Mouse (Mus musculus): ENCODE results near the gene Tmem221.

The Tmem221 gene

DNA sequence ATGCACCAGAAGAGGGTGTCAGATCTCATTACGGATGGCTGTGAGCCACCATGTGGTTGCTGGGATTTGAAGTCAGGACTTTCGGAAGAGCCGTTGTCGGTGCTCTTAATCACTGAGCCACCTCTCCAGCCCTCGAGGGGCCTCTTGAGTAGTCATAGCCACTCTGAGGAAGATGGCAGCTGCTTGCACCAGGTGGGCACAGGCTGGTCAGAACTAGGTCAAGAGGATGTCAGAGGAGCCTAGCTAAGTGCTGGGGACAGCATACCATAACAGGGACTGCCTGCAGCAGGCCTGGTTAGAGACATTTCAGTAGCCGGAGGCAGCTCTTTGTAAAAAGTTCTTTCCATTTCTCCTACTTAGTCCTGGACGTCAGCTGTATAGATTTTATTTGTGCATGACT lies 7.9 kb downstream of the Tmem221 start:
- no peak for DNase-seq (ENCODE audit: low read depth, low spot score)

DNA sequence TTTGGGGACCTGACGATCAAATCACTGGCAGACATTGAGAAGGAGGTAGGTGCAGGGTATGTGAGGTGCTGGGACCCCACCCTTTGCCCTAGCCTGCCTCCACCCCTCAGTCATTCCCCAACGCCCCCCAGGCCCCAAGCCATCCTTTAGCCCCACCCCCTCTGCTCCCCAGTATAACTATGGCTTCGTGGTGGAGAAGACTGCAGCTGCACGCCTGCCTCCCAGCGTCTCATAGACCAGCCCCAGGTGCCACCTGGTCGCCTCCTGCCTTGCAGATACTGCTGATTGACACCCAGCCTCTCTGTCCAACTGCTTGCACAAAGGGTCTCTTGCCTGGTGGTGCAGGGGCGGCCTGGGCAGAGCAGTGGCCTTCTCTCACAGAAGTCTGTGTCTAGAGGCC lies 11.1 kb downstream of the Tmem221 start:
- DNase-seq (ENCODE audit: low read depth, low spot score): no peak

DNA sequence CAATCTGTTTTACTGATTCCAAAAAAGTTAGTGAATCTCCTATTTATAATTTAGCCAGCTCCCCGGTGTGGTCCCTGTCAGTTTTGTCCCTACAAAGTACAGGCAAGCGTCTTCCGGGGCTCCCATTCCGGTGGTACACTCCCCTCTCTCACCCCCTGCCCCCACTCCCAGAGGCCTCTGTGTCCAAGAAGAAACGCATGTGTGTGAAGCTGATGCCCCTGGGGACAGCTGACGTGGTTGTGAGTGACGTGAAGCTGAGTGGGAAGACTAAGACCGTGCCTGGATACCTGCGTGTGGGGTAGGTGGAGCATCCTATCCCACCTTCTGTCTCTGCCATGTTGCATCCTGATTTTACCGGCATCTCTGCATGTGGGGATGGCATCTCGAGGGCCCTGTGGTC lies 13.6 kb downstream of the Tmem221 start:
- no peak for DNase-seq (ENCODE audit: low read depth, low spot score)

DNA sequence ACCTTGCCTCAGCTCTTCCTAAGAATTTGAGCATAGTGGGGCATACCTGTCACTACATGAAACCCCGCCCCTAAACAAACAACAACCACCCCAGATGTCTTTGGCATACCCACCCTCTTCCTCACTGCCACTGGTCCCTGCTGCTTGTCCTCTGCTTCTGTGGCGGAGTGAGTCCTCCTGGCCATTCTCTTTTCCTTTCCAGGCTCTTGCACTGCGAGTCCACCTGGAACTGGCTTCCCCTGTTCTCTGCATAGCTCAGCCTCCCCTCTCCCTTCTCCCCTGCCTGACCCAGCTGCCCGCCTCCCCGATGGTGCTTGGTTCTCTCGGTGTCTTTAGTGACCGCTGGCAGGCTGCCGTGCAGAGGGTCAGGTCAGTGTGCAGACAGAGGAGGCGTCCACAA lies 14.9 kb downstream of the Tmem221 start:
- DNase-seq (ENCODE audit: low read depth, low spot score): no peak

DNA sequence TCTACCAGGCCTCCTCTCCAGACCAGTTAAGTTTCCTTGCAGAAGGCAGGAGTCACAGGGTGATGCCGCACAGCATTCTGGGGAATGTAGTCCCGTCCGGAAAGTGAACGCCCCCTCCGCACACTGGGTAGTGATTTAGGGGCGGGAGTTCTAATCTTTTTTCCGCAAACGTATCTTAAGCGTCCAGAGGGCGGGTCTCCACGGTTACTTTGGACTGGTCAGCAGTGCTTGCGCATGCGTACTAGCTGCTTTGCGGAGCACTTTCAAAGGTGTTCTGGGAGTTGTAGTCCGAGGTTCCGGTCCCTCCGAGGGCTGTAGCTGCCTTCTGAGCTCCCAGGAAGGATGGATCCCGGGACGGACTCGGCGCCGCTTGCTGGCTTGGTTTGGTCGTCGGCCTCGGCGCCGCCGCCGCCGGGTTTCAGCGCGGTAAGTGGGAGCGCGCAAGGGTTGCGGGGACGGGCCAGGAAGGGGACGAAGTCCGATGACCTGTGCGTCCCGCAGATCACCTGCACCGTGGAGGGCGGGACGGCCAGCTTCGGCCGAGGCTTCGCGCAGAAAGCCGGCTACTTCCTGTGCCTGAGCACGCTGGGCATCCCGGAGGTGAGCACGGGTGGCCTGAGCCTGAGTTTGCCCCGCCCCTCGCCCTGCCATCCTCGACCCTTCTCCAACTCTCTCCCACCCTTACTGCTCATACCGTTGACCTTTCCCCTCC lies 15.9 kb downstream of the Tmem221 start, which contains the start of gene Mvb12a:
Mvb12a (plus strand) TSS at position 291 of the 712 bp plus-strand sequence.
- peak; percentile 97 for DNase-seq (ENCODE audit: low read depth, low spot score)

DNA sequence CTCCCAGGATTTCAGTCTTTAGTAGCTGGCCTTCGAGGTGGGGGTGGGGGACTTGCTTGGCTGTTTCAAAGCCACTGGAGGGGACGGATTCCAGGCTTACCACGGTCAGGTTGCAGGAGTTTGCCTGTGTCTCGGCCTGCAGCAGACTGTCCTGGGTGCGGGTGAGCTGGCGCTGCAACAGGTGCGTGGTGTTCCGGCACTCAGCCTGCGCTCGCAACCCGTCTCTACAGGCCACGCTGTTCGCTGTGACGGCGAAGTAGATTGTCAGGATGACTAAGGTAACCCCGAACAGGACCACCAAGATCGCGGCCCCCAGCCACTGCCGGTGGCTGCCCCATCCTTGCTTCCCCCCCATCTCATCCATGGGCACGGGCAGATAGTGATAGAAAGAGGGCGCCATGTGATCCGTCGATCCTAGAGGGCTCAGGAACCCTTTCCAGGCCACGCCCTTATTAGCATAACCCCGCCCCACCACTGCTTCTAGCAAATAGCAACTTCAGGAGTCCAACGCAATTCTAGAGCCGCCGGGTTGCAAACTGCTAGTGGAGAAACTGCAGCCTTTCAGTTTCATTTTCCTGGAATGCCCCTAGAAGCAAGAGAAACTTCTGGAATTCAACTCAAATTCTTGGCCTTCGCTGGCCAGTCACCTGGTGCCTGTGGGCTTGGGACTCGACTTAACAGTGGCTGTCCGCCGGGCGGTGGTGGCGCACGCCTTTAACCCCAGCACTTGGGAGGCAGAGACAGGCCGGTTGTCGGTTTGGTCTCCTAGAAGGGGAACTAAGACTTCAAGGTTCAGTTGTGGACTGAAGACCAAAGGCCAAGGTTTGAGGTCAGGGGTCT lies 21.4 kb downstream of the Tmem221 start, which contains the start of gene Bst2:
Bst2 (minus strand) TSS at position 429 of the 840 bp plus-strand sequence.
- peak; percentile 94 for DNase-seq (ENCODE audit: low read depth, low spot score)

DNA sequence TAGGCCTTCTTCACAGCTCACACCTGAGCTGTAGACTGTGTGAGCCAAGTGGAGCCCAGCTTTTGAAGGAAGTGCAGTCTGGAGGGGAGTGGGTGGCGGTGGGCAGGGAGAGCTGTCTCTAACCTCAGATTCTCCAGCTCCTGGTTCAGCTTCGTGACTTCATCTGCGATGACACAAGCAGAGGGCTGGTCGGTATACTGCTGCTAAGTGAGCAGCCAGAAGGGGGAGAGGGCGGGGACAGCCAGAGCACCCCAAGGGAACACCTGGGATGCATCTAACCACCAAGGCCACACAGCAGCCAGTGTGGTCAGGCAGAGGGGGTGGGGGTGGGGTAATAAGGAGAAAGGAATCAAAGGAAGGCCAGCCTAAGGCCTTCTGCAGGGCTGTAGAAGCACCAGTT lies 23.0 kb downstream of the Tmem221 start:
- DNase-seq (ENCODE audit: low read depth, low spot score): peak; percentile 27

DNA sequence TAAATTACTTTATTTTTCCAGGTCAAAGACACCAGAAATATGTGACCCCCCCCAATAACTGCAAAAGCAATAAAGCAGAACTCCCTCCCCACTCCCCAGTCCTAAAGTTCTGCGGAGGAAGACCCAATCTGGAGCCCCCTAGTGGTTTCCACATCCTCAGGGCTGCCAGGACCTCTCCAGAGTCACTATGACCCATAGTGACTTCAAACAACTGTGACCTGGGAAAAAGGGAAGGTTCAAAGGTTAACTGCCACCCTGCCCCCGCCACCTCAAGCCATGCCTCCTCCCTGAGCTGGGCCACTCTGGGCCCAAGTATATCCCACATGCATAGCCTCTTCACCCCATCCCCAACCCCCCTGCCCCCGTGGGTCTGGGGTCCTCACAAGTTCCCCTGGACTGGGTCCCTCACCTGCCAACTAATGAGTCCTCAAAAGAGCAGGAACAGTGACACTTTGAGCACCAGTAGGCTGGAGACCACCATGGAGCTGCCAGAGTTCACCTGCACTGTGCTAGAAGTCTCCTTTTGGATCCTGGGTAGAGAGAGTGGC lies 24.3 kb downstream of the Tmem221 start:
- no peak for DNase-seq (ENCODE audit: low read depth, low spot score)

DNA sequence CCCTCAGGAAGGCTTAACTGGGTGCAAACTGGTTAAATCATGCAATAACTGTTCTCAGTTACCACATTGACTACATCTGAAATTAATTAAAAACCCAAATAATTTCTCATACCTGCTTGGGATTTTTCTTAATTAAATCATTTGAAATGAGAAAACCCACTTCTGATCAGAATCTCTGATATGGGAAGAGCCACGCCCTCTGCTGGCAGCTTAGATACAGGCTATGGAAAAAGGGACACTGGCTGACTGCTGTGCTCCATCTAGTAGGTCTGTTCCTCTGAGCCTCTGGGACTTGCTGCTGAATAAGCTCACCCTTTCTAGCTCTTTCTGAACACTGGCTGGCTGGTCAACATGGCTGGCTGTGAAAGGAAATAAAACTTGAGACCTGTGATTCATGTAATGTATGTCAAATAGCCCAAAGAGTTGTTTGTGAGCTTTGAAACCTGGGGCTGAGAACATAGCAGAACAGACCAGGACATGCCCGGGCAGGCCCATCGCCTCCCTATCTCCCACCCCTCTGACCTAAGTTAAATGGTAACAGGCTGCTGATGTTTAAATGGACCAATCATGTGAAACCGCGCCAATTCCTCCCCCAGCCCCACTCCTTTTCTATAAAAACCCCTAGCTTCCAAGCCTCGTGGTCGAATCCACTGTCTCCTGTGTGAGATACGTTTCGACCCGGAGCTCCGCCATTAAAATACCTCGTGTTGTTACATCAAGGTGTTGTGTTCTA lies 27.8 kb downstream of the Tmem221 start:
- DNase-seq (ENCODE audit: low read depth, low spot score): peak; percentile 65

DNA sequence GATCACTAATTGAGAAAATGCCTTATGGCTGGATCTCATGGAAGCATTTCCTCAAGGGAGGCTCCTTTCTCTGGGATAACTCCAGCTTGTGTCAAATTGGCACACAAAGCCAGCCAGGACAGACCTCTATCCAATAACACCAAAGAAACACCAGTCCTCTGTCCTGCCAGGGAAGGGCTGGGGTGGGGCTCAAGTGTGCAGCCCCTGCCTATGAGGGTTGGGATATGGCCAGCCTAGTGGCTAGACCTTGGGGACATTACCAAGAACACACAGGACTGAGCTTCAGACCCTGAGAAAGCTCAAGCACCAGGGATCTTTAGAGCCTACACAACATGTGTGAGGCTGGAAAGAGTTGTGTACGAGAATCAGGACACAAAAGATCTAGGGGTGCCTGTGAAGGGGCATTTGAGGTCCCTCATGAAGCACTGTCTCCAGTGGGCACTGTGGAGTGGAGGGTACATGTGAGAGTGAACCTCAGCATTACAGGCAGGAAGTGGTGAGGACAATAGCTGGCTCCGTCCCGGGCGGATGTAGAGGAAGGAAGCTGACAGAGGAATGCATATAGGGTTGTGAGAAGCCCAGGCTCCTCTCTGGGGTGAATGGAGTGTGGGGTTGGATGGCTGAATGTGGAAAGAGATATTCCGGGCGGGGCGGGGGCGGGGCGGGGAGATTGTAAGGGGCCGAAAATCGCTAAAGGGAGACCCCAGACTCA lies 30.2 kb downstream of the Tmem221 start:
- DNase-seq (ENCODE audit: low read depth, low spot score): peak; percentile 67

DNA sequence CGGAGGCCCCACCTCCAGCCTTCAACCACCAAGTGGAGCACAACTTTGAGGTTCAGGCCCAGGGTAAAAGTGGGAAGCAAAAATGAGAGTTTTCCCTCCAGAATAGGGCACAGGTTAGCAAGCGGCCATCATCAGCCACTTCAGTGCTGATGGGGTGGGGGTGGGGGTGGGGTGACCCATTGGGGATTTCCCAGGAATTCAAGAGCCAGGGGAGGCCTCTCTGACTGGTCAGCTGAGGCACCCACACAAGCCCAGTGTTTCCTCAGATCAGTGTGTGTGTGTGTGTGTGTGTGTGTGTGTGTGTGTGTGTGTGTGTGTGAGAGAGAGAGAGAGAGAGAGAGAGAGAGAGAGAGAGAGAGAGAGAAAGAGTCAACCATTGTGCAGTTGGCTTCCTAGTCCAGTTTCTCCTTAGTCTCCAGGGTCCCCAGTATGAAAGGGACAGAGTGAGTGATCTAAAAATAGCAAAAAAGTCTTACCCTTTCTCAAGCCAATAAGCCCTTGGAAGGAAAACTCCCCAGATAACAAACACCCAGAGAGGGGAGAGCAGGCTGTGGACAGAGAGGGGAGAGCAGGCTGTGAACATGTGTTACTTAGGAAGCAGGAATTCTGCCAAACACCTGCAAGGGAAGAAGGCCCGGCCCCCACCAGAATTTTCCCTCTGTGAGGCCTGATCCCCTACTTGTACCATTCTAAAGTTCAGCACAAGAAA lies 31.4 kb downstream of the Tmem221 start:
- DNase-seq (ENCODE audit: low read depth, low spot score): no peak

DNA sequence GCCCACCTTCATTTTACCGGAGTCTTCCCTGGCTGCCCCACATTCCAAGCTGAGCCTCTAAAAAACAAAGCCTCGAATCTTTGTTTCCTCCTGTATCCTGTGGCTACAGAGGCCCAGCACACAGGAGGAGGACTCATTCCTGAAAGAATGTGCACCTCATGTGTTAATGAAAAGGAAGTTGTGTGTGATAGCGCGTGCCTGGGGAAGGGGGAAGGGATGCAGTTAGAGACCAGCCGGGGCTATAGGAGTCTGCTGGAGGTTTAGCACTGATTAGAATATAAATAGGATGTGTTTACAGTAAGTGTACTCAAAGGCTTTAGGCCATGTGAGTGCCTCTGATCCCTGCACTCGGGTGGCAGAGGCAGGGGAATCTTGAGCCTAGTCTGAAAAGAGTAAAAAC lies 32.4 kb downstream of the Tmem221 start:
- DNase-seq (ENCODE audit: low read depth, low spot score): no peak

DNA sequence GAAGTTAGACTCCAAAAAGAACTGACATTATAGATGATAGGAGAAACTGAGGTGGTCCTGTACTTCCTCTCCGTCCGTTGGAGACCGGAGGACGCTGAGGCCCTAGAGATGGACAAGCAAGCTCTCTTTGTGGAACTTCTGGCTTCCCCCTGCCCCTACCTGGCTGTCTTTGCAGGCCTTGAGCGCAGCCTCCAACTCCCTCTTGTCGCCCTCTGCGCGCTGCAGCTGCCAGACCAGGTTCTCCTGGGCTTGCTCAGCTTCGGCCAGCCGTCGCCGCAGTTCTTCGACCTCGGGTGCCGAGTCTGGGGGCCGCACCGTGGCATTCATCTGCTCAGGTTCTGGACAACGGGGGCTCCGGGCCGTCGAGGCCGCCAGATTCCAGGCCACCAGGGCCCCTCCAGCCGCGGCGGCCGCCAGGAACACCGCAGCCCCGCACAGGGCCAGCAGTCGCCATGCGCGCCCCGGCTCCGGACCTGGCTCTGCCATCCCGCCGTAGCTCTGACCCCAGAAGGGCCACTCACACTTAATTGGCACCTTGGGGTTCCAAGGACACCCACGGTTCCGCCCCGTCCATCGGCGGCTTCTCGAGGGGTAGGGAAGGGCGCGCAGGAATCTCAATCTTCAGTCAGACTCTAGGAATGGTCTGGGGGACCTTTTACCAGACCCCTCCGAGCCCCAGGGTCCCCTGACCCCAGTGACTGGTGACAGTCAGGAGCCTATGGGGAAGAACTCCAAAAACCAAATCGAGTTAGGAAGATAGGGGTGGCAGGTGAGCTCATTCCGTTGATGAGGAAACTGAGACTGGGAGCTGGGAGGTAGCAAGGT lies 33.2 kb downstream of the Tmem221 start, which contains the start of gene Ccdc194:
Ccdc194 (minus strand) TSS at position 486 of the 825 bp plus-strand sequence.
- DNase-seq (ENCODE audit: low read depth, low spot score): no peak

DNA sequence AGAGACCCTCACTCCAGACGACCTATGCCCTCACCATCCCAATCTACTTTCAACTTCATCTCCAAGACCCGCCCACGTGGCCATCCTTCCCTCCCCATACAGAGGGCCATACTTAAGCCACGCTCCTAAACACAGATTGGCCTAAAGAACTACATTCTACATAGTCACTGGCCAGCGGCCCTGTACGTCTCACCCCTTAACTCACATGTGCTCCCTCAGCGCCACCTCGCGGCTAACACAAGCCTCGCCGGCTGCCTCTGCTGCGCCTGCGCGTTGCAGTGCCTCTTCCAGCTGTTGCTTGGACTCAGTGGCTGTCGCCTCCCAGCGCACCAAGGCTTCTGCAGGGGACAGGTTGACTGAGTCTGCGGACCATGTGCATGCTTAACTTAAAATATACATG lies 37.0 kb downstream of the Tmem221 start:
- peak; percentile 96 for DNase-seq (ENCODE audit: low read depth, low spot score)

DNA sequence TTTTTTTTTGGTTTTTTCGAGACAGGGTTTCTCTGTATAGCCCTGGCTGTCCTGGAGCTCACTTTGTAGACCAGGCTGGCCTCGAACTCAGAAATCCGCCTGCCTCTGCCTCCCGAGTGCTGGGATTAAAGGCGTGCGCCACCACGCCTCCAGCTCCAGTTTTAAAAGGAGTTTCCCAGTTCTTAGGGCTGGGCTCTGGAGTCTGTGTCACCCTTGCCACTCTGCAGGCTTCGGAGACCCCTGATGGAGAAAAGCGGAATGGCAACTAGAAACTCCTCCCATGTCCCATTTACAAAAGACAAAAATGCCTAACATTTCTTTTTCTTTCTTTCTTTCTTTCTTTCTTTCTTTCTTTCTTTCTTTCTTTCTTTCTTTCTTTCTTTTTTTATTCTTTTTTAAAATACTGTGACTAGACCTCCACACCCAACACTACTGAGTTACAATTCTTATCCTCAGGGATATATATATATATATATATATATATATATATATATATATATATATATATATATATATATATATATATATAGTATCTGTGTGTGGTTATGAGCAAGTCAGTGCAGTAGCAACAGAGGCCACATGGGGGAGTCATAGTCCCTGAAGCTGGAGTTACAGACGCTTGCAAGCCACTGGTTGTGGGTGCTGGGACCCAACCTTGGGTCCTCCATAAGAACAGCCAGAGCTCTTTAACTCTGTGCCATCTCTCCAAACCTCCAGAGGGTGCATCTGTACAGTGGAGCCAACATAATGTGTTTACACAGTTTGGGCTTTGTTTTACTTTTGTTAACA lies 39.4 kb downstream of the Tmem221 start:
- peak; percentile 84 for DNase-seq (ENCODE audit: low read depth, low spot score)

DNA sequence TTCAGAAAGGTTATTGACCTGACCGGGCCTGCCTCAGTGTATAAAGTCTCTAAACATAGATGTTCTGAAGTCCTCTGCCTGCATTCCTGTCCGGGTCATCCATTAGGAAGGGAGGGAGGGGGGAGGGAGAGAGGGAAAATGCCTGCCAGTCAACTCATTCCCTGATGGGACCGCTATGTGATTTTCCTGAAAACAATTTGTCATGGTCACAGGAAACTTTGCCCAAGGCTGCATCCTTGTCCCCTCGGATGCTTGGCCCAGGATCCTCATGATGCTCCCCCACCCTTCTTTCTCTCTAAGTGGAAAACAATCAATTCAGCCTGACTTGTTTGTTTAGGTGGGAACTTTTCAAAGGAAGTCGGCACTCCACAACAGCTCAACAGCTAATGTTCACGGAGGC lies 41.9 kb downstream of the Tmem221 start:
- no peak for DNase-seq (ENCODE audit: low read depth, low spot score)

DNA sequence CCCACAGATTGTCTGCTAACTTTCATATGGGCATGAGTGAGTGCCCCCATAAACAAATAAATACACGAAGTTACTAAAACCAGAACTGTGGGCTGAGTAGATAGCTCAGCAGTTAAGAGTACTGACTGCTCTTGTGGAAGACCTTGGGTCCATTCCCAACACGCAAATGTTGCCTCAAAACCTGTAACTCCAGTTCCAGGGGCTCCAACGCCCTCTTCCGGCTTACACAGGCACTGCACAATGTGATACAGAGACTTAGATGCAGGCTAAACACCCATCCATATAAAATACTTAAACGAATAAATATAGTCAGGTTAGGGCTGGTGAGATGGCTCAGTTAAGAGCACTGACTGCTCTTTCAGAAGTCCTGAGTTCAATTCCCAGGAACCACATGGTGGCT lies 43.6 kb downstream of the Tmem221 start:
- DNase-seq (ENCODE audit: low read depth, low spot score): no peak

DNA sequence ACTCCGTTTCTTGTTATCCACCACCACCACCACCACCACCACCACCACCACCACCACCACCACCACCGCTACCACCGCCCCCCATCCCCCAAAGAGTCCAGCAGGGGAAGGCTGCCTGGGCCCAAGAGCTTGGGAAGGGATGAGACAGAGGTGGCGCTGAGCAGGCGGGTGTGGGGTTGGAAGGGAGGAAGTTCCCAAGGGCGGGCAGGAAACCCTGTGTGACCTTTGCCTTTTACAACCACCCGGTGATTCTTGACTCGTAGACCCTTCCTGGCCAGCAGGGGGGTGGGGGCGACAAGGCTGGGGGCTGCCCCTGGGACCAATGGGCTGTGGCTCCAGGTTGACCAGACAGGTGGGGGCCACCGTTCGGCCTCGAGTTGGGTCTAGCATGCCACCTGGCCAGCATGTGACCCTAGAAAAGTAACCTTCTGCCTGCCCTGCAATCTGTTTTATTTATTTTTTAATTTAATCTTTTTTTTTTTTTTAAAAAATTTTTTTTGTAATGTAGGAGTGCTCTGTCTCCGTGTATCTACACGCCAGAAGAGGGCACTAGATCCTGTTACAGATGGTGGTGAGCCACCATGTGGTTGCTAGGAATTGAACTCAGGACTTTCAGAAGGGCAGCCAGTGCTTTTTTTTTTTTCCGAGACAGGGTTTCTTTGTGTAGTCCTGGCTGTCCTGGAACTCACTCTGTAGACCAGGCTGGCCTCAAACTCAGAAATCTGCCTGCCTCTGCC lies 45.5 kb downstream of the Tmem221 start:
- DNase-seq (ENCODE audit: low read depth, low spot score): no peak
